Comparison of ENCODE assay signal across 15 mouse cellular contexts in the genomic region with DNA sequence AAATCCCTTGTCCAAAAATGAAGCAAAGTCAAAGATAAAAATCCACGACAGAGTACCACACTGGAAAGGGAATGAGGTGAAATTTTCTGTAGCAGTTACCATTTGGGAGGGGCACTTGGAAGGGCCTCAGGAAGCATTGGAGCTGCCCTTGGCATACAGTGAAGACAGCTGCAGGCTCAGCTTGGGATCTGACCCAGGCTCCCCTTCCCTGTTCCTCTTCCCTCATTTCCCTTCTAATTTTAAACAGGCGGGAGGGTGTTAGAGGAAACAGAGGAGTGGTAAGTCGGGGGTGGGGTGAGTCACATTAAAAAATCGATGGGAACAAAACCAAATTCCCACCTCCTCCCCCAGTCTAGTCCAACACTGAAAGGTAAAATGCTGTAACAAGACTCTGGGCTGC.
DNase-seq lines count a peak whose midpoint lies in the region; ATAC-seq and TF ChIP-seq lines count a peak whose summit lies in the region.
"Had no signal": no experiment of that assay in that cellular context is flagged by ENCODE, and none has a peak within 500 bp of the region (broad histone marks: within the 10 kb centered on the region; RNA-seq: fewer than 3 reads in every experiment).

No protein-coding gene starts in this region.

- H3K4me2 ChIP-seq in limb, embryonic 14.5 days (replicated peaks; ENCODE audit: low read depth, low read length, severe bottlenecking), result no peak overlapping the region
- H3K4me2 ChIP-seq: hindbrain, embryonic 13.5 days; limb, embryonic 13.5 days had no signal

- ATAC-seq in frontal cortex, adult (ENCODE audit: low TSS enrichment), result peak; percentile 66
- ATAC-seq in limb, embryonic 14.5 days (ENCODE audit: low FRiP score, low read depth), result peak; percentile 30; the same call in 1 of the 2 replicates
- ATAC-seq: liver, postnatal 0 days had no signal

- no peak overlapping the region for H3K9ac ChIP-seq in limb, embryonic 14.5 days (ENCODE audit: low read depth, low read length, severe bottlenecking)
- H3K9ac ChIP-seq: hindbrain, embryonic 13.5 days; limb, embryonic 13.5 days; liver, postnatal 0 days had no signal

- WGBS in limb, embryonic 14.5 days, result 19% methylated on average over 4 of the region's 4 CpGs
- 64% methylated on average over 4 of the region's 4 CpGs for WGBS in limb, embryonic 10.5 days

- TF ChIP-seq POLR2A in limb, embryonic 14.5 days (IDR thresholded peaks at IDR 0.05; ENCODE audit: borderline replicate concordance, extremely low read depth, insufficient read depth, insufficient read length), result no peak

- no peak for DNase-seq in frontal cortex, postnatal 10 days (ENCODE audit: low spot score in 2 of 2)
- DNase-seq in limb, embryonic 14.5 days (ENCODE audit: low spot score), result no peak
- no peak for DNase-seq in limb, embryonic 10.5 days (ENCODE audit: low spot score)
- peak; percentile 89 for DNase-seq in cerebellum, adult 11-12 months
- peak; percentile 75 to 80 for DNase-seq in cerebellum, postnatal 36 days
- DNase-seq in Muller cell, postnatal 12 days (ENCODE audit: inconsistent ontology term), result no peak
- DNase-seq in embryo, embryonic 10.5 days (ENCODE audit: low spot score), result no peak
- DNase-seq: adrenal gland, postnatal 10 days; kidney, adult 11 months; kidney, postnatal 4 days; liver, postnatal 0 days; thymus, postnatal 4 days had no signal

- no peaks in the 10 kb centered on the region for H3K9me3 ChIP-seq in limb, embryonic 14.5 days (ENCODE audit: control insufficient read depth, low read length)
- no peaks in the 10 kb centered on the region for H3K9me3 ChIP-seq in limb, embryonic 10.5 days (replicated peaks)
- H3K9me3 ChIP-seq: hindbrain, embryonic 13.5 days; limb, embryonic 13.5 days had no signal

- H3K27me3 ChIP-seq in limb, embryonic 14.5 days (ENCODE audit: control insufficient read depth, insufficient read depth, low read length), result no peaks in the 10 kb centered on the region
- H3K27me3 ChIP-seq in limb, embryonic 10.5 days (ENCODE audit: low read depth, poor library complexity, severe bottlenecking), result no peaks in the 10 kb centered on the region
- H3K27me3 ChIP-seq: hindbrain, embryonic 13.5 days; limb, embryonic 13.5 days had no signal

- no peaks in the 10 kb centered on the region for H3K36me3 ChIP-seq in limb, embryonic 14.5 days (ENCODE audit: control insufficient read depth, insufficient read depth, low read length)
- no peaks in the 10 kb centered on the region for H3K36me3 ChIP-seq in limb, embryonic 10.5 days
- H3K36me3 ChIP-seq: hindbrain, embryonic 13.5 days; limb, embryonic 13.5 days had no signal

- peaks cover 23% of the 10 kb centered on the region for H3K4me1 ChIP-seq in limb, embryonic 14.5 days (ENCODE audit: control insufficient read depth, insufficient read depth, low read length)
- peaks cover 33% of the 10 kb centered on the region for H3K4me1 ChIP-seq in limb, embryonic 10.5 days

- H3K4me3 ChIP-seq in limb, embryonic 14.5 days (replicated peaks; ENCODE audit: low read length), result no peak overlapping the region
- H3K4me3 ChIP-seq in limb, embryonic 10.5 days, result no peak overlapping the region
- H3K4me3 ChIP-seq: hindbrain, embryonic 13.5 days; limb, embryonic 13.5 days had no signal

- H3K27ac ChIP-seq in limb, embryonic 14.5 days (replicated peaks; ENCODE audit: low read depth, low read length), result no peak overlapping the region
- no peak overlapping the region for H3K27ac ChIP-seq in limb, embryonic 10.5 days
- H3K27ac ChIP-seq: hindbrain, embryonic 13.5 days; limb, embryonic 13.5 days had no signal

Comparison
In these comparisons a context has a peak if more than half of its experiments do, and no peak if none do; other contexts are left out.
1. DNase-seq: peak in cerebellum, adult 11-12 months (single experiment) and cerebellum, postnatal 36 days (2 of 2); none in frontal cortex, postnatal 10 days (0 of 2), limb, embryonic 14.5 days (single experiment), limb, embryonic 10.5 days (single experiment), Muller cell, postnatal 12 days (single experiment) and embryo, embryonic 10.5 days (single experiment).